Mouse (Mus musculus): Measurements from ENCODE around the gene Satb2. TPM values are rescaled to one million over a fixed set of nuclear protein-coding genes. Genes with fewer than 3 reads are reported as not detected.

Satb2 gene
- polyA plus RNA-seq, 1 experiment from 2014 or later = 0.27 TPM

- no peaks in the 10 kb centered on the region for H3K9me3 ChIP-seq (ENCODE audit: control insufficient read depth, low read length)
- H3K9ac ChIP-seq (ENCODE audit: low read depth, low read length) = no peak overlapping the region
- H3K36me3 ChIP-seq (ENCODE audit: control insufficient read depth, insufficient read depth, low read length) = no peaks in the 10 kb centered on the region
- H3K27me3 ChIP-seq (replicated peaks; ENCODE audit: control insufficient read depth, insufficient read depth, low read length) = peaks cover 85% of the 10 kb centered on the region
- H3K4me3 ChIP-seq (ENCODE audit: low read depth, low read length) = no peak overlapping the region
- no peak overlapping the region for H3K4me2 ChIP-seq
- WGBS = 3% methylated on average over 25 of the region's 25 CpGs
- H3K4me1 ChIP-seq (replicated peaks; ENCODE audit: control insufficient read depth, insufficient read depth, low read length) = 0 out of 2 replicates have a peak, but pooled peaks cover 4% of the 10 kb centered on the region
- no peak for ATAC-seq (replicated peaks; ENCODE audit: low FRiP score)
- no peak for DNase-seq (ENCODE audit: low spot score)
- H3K27ac ChIP-seq (ENCODE audit: low read depth, low read length) = no peak overlapping the region
These were observed 2.2 kb downstream of the Satb2 start for GRCm38 (mm10) chr1:56976044-56976824.

GRCm38 (mm10) chr1:56975546-56975945 is 2.9 kb downstream of the Satb2 start:
- H3K9me3 ChIP-seq (ENCODE audit: control insufficient read depth, low read length) = no peaks in the 10 kb centered on the region
- no peak for ATAC-seq (replicated peaks; ENCODE audit: low FRiP score)
- H3K27ac ChIP-seq (ENCODE audit: low read depth, low read length) = no peak overlapping the region
- 2% methylated on average over 12 of the region's 12 CpGs for WGBS
- H3K27me3 ChIP-seq (replicated peaks; ENCODE audit: control insufficient read depth, insufficient read depth, low read length) = peaks cover 85% of the 10 kb centered on the region
- 0 out of 2 replicates have a peak, but pooled peaks cover 4% of the 10 kb centered on the region for H3K4me1 ChIP-seq (replicated peaks; ENCODE audit: control insufficient read depth, insufficient read depth, low read length)
- H3K9ac ChIP-seq (ENCODE audit: low read depth, low read length) = no peak overlapping the region
- no peak overlapping the region for H3K4me3 ChIP-seq (ENCODE audit: low read depth, low read length)
- H3K36me3 ChIP-seq (ENCODE audit: control insufficient read depth, insufficient read depth, low read length) = no peaks in the 10 kb centered on the region
- no peak for DNase-seq (ENCODE audit: low spot score)
- H3K4me2 ChIP-seq = no peak overlapping the region

- WGBS = 8% methylated on average over 14 of the region's 14 CpGs
- 0 out of 2 replicates have a peak, but pooled peaks cover 4% of the 10 kb centered on the region for H3K4me1 ChIP-seq (replicated peaks; ENCODE audit: control insufficient read depth, insufficient read depth, low read length)
- peaks cover 85% of the 10 kb centered on the region for H3K27me3 ChIP-seq (replicated peaks; ENCODE audit: control insufficient read depth, insufficient read depth, low read length)
- H3K4me3 ChIP-seq (ENCODE audit: low read depth, low read length) = no peak overlapping the region
- H3K4me2 ChIP-seq = no peak overlapping the region
- H3K27ac ChIP-seq (ENCODE audit: low read depth, low read length) = no peak overlapping the region
- DNase-seq (ENCODE audit: low spot score) (no peak), ATAC-seq (replicated peaks; ENCODE audit: low FRiP score) (no peak)
- no peaks in the 10 kb centered on the region for H3K9me3 ChIP-seq (ENCODE audit: control insufficient read depth, low read length)
- no peaks in the 10 kb centered on the region for H3K36me3 ChIP-seq (ENCODE audit: control insufficient read depth, insufficient read depth, low read length)
- H3K9ac ChIP-seq (ENCODE audit: low read depth, low read length) = no peak overlapping the region
These were observed 4.3 kb downstream of the Satb2 start for GRCm38 (mm10) chr1:56974187-56974586.

GRCm38 (mm10) chr1:56973593-56973950 is 4.9 kb downstream of the Satb2 start:
- under 1% methylated on average over 16 of the region's 16 CpGs for WGBS
- Histone ChIP-seq H3K4me3 (ENCODE audit: low read depth, low read length) (peak overlapping the region; percentile 70), H3K9me3 (ENCODE audit: control insufficient read depth, low read length) (no peaks in the 10 kb centered on the region), H3K4me1 (replicated peaks; ENCODE audit: control insufficient read depth, insufficient read depth, low read length) (0 out of 2 replicates have a peak, but pooled peaks cover 4% of the 10 kb centered on the region), H3K36me3 (ENCODE audit: control insufficient read depth, insufficient read depth, low read length) (no peaks in the 10 kb centered on the region), H3K27ac (ENCODE audit: low read depth, low read length) (no peak overlapping the region), H3K4me2 (peak overlapping the region; percentile 95), H3K9ac (ENCODE audit: low read depth, low read length) (no peak overlapping the region), H3K27me3 (replicated peaks; ENCODE audit: control insufficient read depth, insufficient read depth, low read length) (peaks cover 88% of the 10 kb centered on the region)
- DNase-seq (ENCODE audit: low spot score) (no peak), ATAC-seq (replicated peaks; ENCODE audit: low FRiP score) (no peak)

- no peaks in the 10 kb centered on the region for H3K9me3 ChIP-seq (ENCODE audit: control insufficient read depth, low read length)
- DNase-seq (ENCODE audit: low spot score) = peak; percentile 86
- WGBS = under 1% methylated on average over 47 of the region's 47 CpGs
- peak overlapping the region; percentile 95 for H3K4me2 ChIP-seq
- 0 out of 2 replicates have a peak, but pooled peaks cover 4% of the 10 kb centered on the region for H3K4me1 ChIP-seq (replicated peaks; ENCODE audit: control insufficient read depth, insufficient read depth, low read length)
- ATAC-seq (replicated peaks; ENCODE audit: low FRiP score) = peak; percentile 64
- peak overlapping the region; percentile 70 for H3K4me3 ChIP-seq (ENCODE audit: low read depth, low read length)
- H3K36me3 ChIP-seq (ENCODE audit: control insufficient read depth, insufficient read depth, low read length) = no peaks in the 10 kb centered on the region
- H3K27ac ChIP-seq (ENCODE audit: low read depth, low read length) = no peak overlapping the region
- peaks cover 88% of the 10 kb centered on the region for H3K27me3 ChIP-seq (replicated peaks; ENCODE audit: control insufficient read depth, insufficient read depth, low read length)
- peak overlapping the region; percentile 59 for H3K9ac ChIP-seq (ENCODE audit: low read depth, low read length)
These were observed 5.4 kb downstream of the Satb2 start for GRCm38 (mm10) chr1:56972950-56973592.

GRCm38 (mm10) chr1:56972251-56972949 is 6.0 kb downstream of the Satb2 start:
- Histone ChIP-seq H3K4me1 (replicated peaks; ENCODE audit: control insufficient read depth, insufficient read depth, low read length) (0 out of 2 replicates have a peak, but pooled peaks cover 4% of the 10 kb centered on the region), H3K9me3 (ENCODE audit: control insufficient read depth, low read length) (no peaks in the 10 kb centered on the region), H3K9ac (ENCODE audit: low read depth, low read length) (peak overlapping the region; percentile 59), H3K4me2 (peak overlapping the region; percentile 95), H3K27ac (ENCODE audit: low read depth, low read length) (no peak overlapping the region; the same call in 1 of the 2 replicates), H3K27me3 (replicated peaks; ENCODE audit: control insufficient read depth, insufficient read depth, low read length) (peaks cover 86% of the 10 kb centered on the region), H3K4me3 (ENCODE audit: low read depth, low read length) (peak overlapping the region; percentile 70), H3K36me3 (ENCODE audit: control insufficient read depth, insufficient read depth, low read length) (no peaks in the 10 kb centered on the region)
- peak; percentile 76 for DNase-seq (ENCODE audit: low spot score)
- under 1% methylated on average over 80 of the region's 83 CpGs for WGBS
- peak; percentile 56 for ATAC-seq (replicated peaks; ENCODE audit: low FRiP score)

- ATAC-seq (replicated peaks; ENCODE audit: low FRiP score) (no peak), DNase-seq (ENCODE audit: low spot score) (no peak)
- peak overlapping the region; percentile 70 for H3K4me3 ChIP-seq (ENCODE audit: low read depth, low read length)
- H3K27me3 ChIP-seq (replicated peaks; ENCODE audit: control insufficient read depth, insufficient read depth, low read length) = peaks cover 81% of the 10 kb centered on the region
- no peaks in the 10 kb centered on the region for H3K9me3 ChIP-seq (ENCODE audit: control insufficient read depth, low read length)
- no peak overlapping the region for H3K27ac ChIP-seq (ENCODE audit: low read depth, low read length)
- no peak overlapping the region; the same call in 1 of the 2 replicates for H3K9ac ChIP-seq (ENCODE audit: low read depth, low read length)
- H3K36me3 ChIP-seq (ENCODE audit: control insufficient read depth, insufficient read depth, low read length) = no peaks in the 10 kb centered on the region
- under 1% methylated on average over 22 of the region's 23 CpGs for WGBS
- 0 out of 2 replicates have a peak, but pooled peaks cover 4% of the 10 kb centered on the region for H3K4me1 ChIP-seq (replicated peaks; ENCODE audit: control insufficient read depth, insufficient read depth, low read length)
- peak overlapping the region; percentile 95 for H3K4me2 ChIP-seq
These were observed 6.6 kb downstream of the Satb2 start for GRCm38 (mm10) chr1:56971942-56972250.

GRCm38 (mm10) chr1:56971441-56971861 is 7.0 kb downstream of the Satb2 start:
- 1% methylated on average over 28 of the region's 29 CpGs for WGBS
- Histone ChIP-seq H3K27me3 (replicated peaks; ENCODE audit: control insufficient read depth, insufficient read depth, low read length) (peaks cover 78% of the 10 kb centered on the region), H3K36me3 (ENCODE audit: control insufficient read depth, insufficient read depth, low read length) (no peaks in the 10 kb centered on the region), H3K4me1 (replicated peaks; ENCODE audit: control insufficient read depth, insufficient read depth, low read length) (0 out of 2 replicates have a peak, but pooled peaks cover 4% of the 10 kb centered on the region), H3K27ac (ENCODE audit: low read depth, low read length) (no peak overlapping the region), H3K9me3 (ENCODE audit: control insufficient read depth, low read length) (no peaks in the 10 kb centered on the region), H3K4me2 (peak overlapping the region; percentile 95), H3K4me3 (ENCODE audit: low read depth, low read length) (peak overlapping the region; percentile 70), H3K9ac (ENCODE audit: low read depth, low read length) (no peak overlapping the region)
- DNase-seq (ENCODE audit: low spot score) (peak; percentile 52), ATAC-seq (replicated peaks; ENCODE audit: low FRiP score) (no peak)

Data from liver, embryonic 11.5 days (tissue).